Mouse (Mus musculus) MEL (cell line): ENCODE measurements around the gene Gli3. TPM values are rescaled to one million over a fixed set of nuclear protein-coding genes. Genes with fewer than 3 reads are reported as not detected.

Source experiments
- DNase-seq: peaks from one replicate; pipeline ENCODE4 v3.0.0; 2011; ENCODE audit warnings: low read depth, low spot score
- H3K27ac ChIP-seq: 2 replicates; pipeline ENCODE4 v1.5.1; 2012; ENCODE audit warnings: low read depth, mild to moderate bottlenecking, control low read depth, low read length, moderate library complexity; ENCODE audit not compliant: control insufficient read depth
- H3K27me3 ChIP-seq, 2 experiments: fragments of 150-350 bp in 1 of 2; sonication (generic) in 1 of 2; 2 replicates each; pipeline ENCODE4 v1.6.1; 2012; ENCODE audit warnings: low read length in 2 of 2, mild to moderate bottlenecking in 2 of 2, improper control_type of control experiment in 1 of 2, moderate library complexity in 1 of 2; ENCODE audit not compliant: insufficient read depth in 2 of 2, control insufficient read depth in 1 of 2
- H3K36me3 ChIP-seq, 2 experiments: 2 replicates each; pipeline ENCODE4 v1.6.1; 2012 to 2014; ENCODE audit warnings: low read length in 2 of 2, improper control_type of control experiment in 1 of 2, inconsistent platforms in 1 of 2, mild to moderate bottlenecking in 1 of 2; ENCODE audit not compliant: insufficient read depth in 2 of 2, control insufficient read depth in 1 of 2
- H3K4me1 ChIP-seq, 2 experiments: fragments of 150-350 bp in 1 of 2; sonication (generic) in 1 of 2; 2 replicates each; pipeline ENCODE4 v1.6.1; 2012; ENCODE audit warnings: low read length in 2 of 2, improper control_type of control experiment in 1 of 2, mild to moderate bottlenecking in 1 of 2; ENCODE audit not compliant: insufficient read depth in 2 of 2, control insufficient read depth in 1 of 2
- H3K4me3 ChIP-seq, 2 experiments: fragments of 150-350 bp in 1 of 2; sonication (generic) in 1 of 2; 2 replicates each; pipeline ENCODE4 v1.5.1; 2012; ENCODE audit warnings: low read depth in 2 of 2, low read length in 2 of 2, mild to moderate bottlenecking in 2 of 2, moderate library complexity in 2 of 2, control low read depth in 1 of 2, improper control_type of control experiment in 1 of 2; ENCODE audit not compliant: control insufficient read depth in 1 of 2, insufficient read depth in 1 of 2
- H3K79me2 ChIP-seq: 2 replicates; pipeline ENCODE4 v1.6.1; 2012; ENCODE audit warnings: mild to moderate bottlenecking, low read length, moderate library complexity; ENCODE audit not compliant: control insufficient read depth, poor library complexity, insufficient read depth
- H3K9ac ChIP-seq: 2 replicates; pipeline ENCODE4 v1.6.1; 2012; ENCODE audit warnings: low read depth, mild to moderate bottlenecking, control low read depth, low read length, moderate library complexity; ENCODE audit not compliant: control insufficient read depth, poor library complexity, severe bottlenecking
- H3K9me3 ChIP-seq: fragments of 150-350 bp; sonication (generic); replicated peaks from 2 replicates; pipeline ENCODE4 v1.6.1; 2012; ENCODE audit warnings: mild to moderate bottlenecking, low read length, improper control_type of control experiment, moderate library complexity; ENCODE audit not compliant: insufficient read depth
- BHLHE40 ChIP-seq: IDR thresholded peaks from 2 replicates; pipeline ENCODE4 v1.6.1; 2012; ENCODE audit warnings: low read depth, mild to moderate bottlenecking, inconsistent platforms, low read length, improper control_type of control experiment, borderline replicate concordance
- CTCF ChIP-seq, 3 experiments: IDR thresholded peaks in 2 of 3; conservative IDR thresholded peaks in 1 of 3; 2 replicates each; pipeline ENCODE4 v1.5.1; 2011 to 2012; ENCODE audit warnings: low read length in 3 of 3, low read depth in 2 of 3, mild to moderate bottlenecking in 2 of 3, improper control_type of control experiment in 1 of 3, inconsistent platforms in 1 of 3, mixed read lengths in 1 of 3, moderate library complexity in 1 of 3; ENCODE audit not compliant: control insufficient read depth in 1 of 3, insufficient read depth in 1 of 3, poor library complexity in 1 of 3, severe bottlenecking in 1 of 3
- E2F4 ChIP-seq: IDR thresholded peaks from 2 replicates; pipeline ENCODE4 v1.6.1; 2011; ENCODE audit warnings: low read depth, low read length, improper control_type of control experiment, borderline replicate concordance
- EP300 ChIP-seq, 2 experiments: IDR thresholded peaks; 2 replicates each; pipeline ENCODE4 v1.6.1; 2011; ENCODE audit warnings: improper control_type of control experiment in 2 of 2, low read length in 2 of 2, low read depth in 1 of 2, mild to moderate bottlenecking in 1 of 2
- GABPA ChIP-seq: IDR thresholded peaks from 2 replicates; pipeline ENCODE4 v1.6.1; 2012; ENCODE audit warnings: low read depth, mild to moderate bottlenecking, inconsistent platforms, low read length, improper control_type of control experiment, moderate library complexity
- MAFK ChIP-seq: IDR thresholded peaks from 2 replicates; pipeline ENCODE4 v1.6.1; 2011; ENCODE audit warnings: low read depth, mild to moderate bottlenecking, low read length, improper control_type of control experiment, borderline replicate concordance
- MAX ChIP-seq: IDR thresholded peaks from 2 replicates; pipeline ENCODE4 v1.6.1; 2011; ENCODE audit warnings: low read length, improper control_type of control experiment
- MAZ ChIP-seq: IDR thresholded peaks from 2 replicates; pipeline ENCODE4 v1.6.1; 2012; ENCODE audit warnings: low read depth, mild to moderate bottlenecking, inconsistent platforms, low read length, improper control_type of control experiment
- MEF2A ChIP-seq: IDR thresholded peaks from 2 replicates; pipeline ENCODE4 v1.6.1; 2014; ENCODE audit warnings: low read depth, mild to moderate bottlenecking, inconsistent platforms, low read length, improper control_type of control experiment; ENCODE audit not compliant: poor library complexity, insufficient replicate concordance, severe bottlenecking; ENCODE audit errors: extremely low read depth
- MXI1 ChIP-seq: IDR thresholded peaks from 2 replicates; pipeline ENCODE4 v1.6.1; 2011; ENCODE audit warnings: mild to moderate bottlenecking, low read depth, low read length, improper control_type of control experiment
- MYC ChIP-seq: IDR thresholded peaks from 2 replicates; pipeline ENCODE4 v1.6.1; 2011; ENCODE audit warnings: low read depth, mild to moderate bottlenecking, low read length, improper control_type of control experiment, moderate library complexity
- NELFE ChIP-seq: IDR thresholded peaks from 2 replicates; pipeline ENCODE4 v1.6.1; 2011; ENCODE audit warnings: low read depth, low read length, improper control_type of control experiment
- NRF1 ChIP-seq: IDR thresholded peaks from 2 replicates; pipeline ENCODE4 v1.6.1; 2014; ENCODE audit warnings: low read depth, mild to moderate bottlenecking, inconsistent platforms, low read length, improper control_type of control experiment, moderate library complexity; ENCODE audit not compliant: poor library complexity, insufficient read depth, severe bottlenecking
- POLR2A ChIP-seq, 2 experiments: IDR thresholded peaks; 2 replicates each; pipeline ENCODE4 v1.6.1; 2011 to 2012; ENCODE audit warnings: low read length in 2 of 2, mild to moderate bottlenecking in 2 of 2, control low read depth in 1 of 2, improper control_type of control experiment in 1 of 2, low read depth in 1 of 2, moderate library complexity in 1 of 2; ENCODE audit not compliant: control insufficient read depth in 1 of 2, insufficient read depth in 1 of 2, poor library complexity in 1 of 2
- RCOR1 ChIP-seq: IDR thresholded peaks from 2 replicates; pipeline ENCODE4 v1.6.1; 2012; ENCODE audit warnings: low read depth, mild to moderate bottlenecking, inconsistent platforms, low read length, improper control_type of control experiment
- SIN3A ChIP-seq: IDR thresholded peaks from 2 replicates; pipeline ENCODE4 v1.6.1; 2012; ENCODE audit warnings: low read length, improper control_type of control experiment, inconsistent platforms
- SMC3 ChIP-seq: IDR thresholded peaks from 2 replicates; pipeline ENCODE4 v1.6.1; 2011; ENCODE audit warnings: low read depth, low read length, improper control_type of control experiment
- TAL1 ChIP-seq: IDR thresholded peaks from 2 replicates; pipeline ENCODE4 v1.6.1; 2012; ENCODE audit warnings: mild to moderate bottlenecking, inconsistent platforms, low read length, moderate library complexity, mixed read lengths
- UBTF ChIP-seq: IDR thresholded peaks from 2 replicates; pipeline ENCODE4 v1.6.1; 2012; ENCODE audit warnings: low read depth, mild to moderate bottlenecking, inconsistent platforms, low read length, improper control_type of control experiment, moderate library complexity, borderline replicate concordance; ENCODE audit not compliant: insufficient read depth
- USF1 ChIP-seq: IDR thresholded peaks from 2 replicates; pipeline ENCODE4 v1.6.1; 2014; ENCODE audit warnings: low read depth, mild to moderate bottlenecking, inconsistent platforms, low read length, improper control_type of control experiment, moderate library complexity
- USF2 ChIP-seq, 2 experiments: IDR thresholded peaks; 2 replicates each; pipeline ENCODE4 v1.6.1; 2011 to 2012; ENCODE audit warnings: improper control_type of control experiment in 2 of 2, low read length in 2 of 2, borderline replicate concordance in 1 of 2, inconsistent platforms in 1 of 2, low read depth in 1 of 2, mild to moderate bottlenecking in 1 of 2; ENCODE audit not compliant: insufficient read depth in 1 of 2
- ZKSCAN1 ChIP-seq: IDR thresholded peaks from 2 replicates; pipeline ENCODE4 v1.6.1; 2012; ENCODE audit warnings: low read depth, mild to moderate bottlenecking, inconsistent platforms, low read length, improper control_type of control experiment, moderate library complexity
- ZNF384 ChIP-seq: IDR thresholded peaks from 2 replicates; pipeline ENCODE4 v1.6.1; 2012; ENCODE audit warnings: low read depth, mild to moderate bottlenecking, inconsistent platforms, low read length, improper control_type of control experiment
- polyA plus RNA-seq, 2 experiments: library from polyadenylated mRNA; stranded (reverse) in 1 of 2; unstranded in 1 of 2; fragments of >175 nt in 1 of 2; fragments of >200 nt in 1 of 2; gene quantifications; 2 replicates each; pipeline versions ENCODE4 v1.2.1 to v1.2.4; 2012; ENCODE audit warnings: low replicate concordance in 2 of 2, low read depth in 1 of 2; ENCODE audit not compliant: insufficient read length in 2 of 2, insufficient read depth in 1 of 2, missing spikeins in 1 of 2
- total RNA-seq: library from RNA; depleted of rRNA; stranded (reverse); fragments of 300-350 nt; gene quantifications from 2 replicates; pipeline ENCODE4 v1.2.3, GENCODE M21; 2012

The Gli3 gene
- total and polyA plus RNA-seq, 3 experiments = not detected

- TF ChIP-seq TAL1 = no peak
Measured at GRCm38 (mm10) chr13:15604074-15604473, 141.0 kb downstream of the Gli3 start (continued).

GRCm38 (mm10) chr13:15617423-15617822 lies 154.4 kb downstream of the Gli3 start:
- H3K4me3 ChIP-seq = no peak overlapping the region
- TF ChIP-seq MAX (no peak), NELFE (no peak), UBTF (no peak), MAZ (no peak), ZNF384 (no peak), POLR2A (IDR thresholded peaks at IDR 0.05; ENCODE audit: control insufficient read depth in 1 of 2, insufficient read depth in 1 of 2, low read depth in 1 of 2, low read length in 2 of 2, poor library complexity in 1 of 2) (no peak), USF2 (IDR thresholded peaks at IDR 0.05; ENCODE audit: borderline replicate concordance in 1 of 2, insufficient read depth in 1 of 2, low read depth in 1 of 2, low read length in 2 of 2) (no peak), MEF2A (no peak), EP300 (IDR thresholded peaks at IDR 0.05; ENCODE audit: low read depth in 1 of 2, low read length in 2 of 2) (no peak), MXI1 (no peak)
- H3K27me3 ChIP-seq = no peaks in the 10 kb centered on the region
- DNase-seq = no peak
- no peaks in the 10 kb centered on the region for H3K4me1 ChIP-seq
- no peak overlapping the region for H3K9ac ChIP-seq
- no peaks in the 10 kb centered on the region for H3K79me2 ChIP-seq
- H3K27ac ChIP-seq = no peak overlapping the region
- H3K36me3 ChIP-seq = no peaks in the 10 kb centered on the region
- H3K9me3 ChIP-seq = no peaks in the 10 kb centered on the region

DNA sequence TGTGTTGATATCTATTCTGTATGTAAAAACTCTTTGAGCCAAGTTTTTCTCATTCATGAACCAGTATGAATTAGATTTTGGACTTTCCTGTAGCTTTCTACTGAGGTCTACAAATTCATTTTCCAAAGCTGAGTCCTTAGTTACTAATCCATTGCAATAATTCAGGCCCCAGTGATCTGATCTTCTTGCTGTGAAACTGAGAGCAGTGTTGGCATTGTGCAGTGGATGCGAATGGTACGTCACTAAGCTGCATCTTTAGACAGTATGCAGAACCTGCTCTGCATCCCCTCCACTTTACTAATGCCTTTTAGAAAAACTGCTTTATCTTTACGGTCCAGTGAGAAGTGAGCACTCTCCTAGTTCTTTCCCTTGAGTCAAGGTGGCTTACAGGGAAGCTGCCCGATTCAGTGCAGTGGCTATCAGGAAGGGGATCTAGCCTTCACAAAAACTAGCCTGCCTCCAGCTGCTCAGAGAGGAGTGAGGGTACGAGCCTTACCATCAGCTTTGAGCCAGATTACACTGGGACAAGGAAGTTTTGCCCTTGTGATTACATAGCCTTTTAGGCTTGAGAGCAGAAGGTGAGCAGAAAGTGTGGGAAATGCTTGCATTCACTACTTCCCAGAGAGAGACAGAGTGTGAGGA lies 155.1 kb downstream of the Gli3 start:
- no peaks in the 10 kb centered on the region for H3K79me2 ChIP-seq
- TF ChIP-seq USF1 = no peak
- TF ChIP-seq MAZ = no peak
- TF ChIP-seq ZNF384 = no peak
- no peak for TF ChIP-seq NELFE
- TF ChIP-seq MAFK = no peak
- no peak for TF ChIP-seq ZKSCAN1
- TF ChIP-seq CTCF (IDR thresholded peaks at IDR 0.05 in 2 of 3, conservative IDR thresholded peaks at IDR 0.05 in 1 of 3; ENCODE audit: control insufficient read depth in 1 of 3, insufficient read depth in 1 of 3, low read depth in 2 of 3, low read length in 3 of 3, poor library complexity in 1 of 3, severe bottlenecking in 1 of 3) = no peak
- no peak for TF ChIP-seq SMC3
- no peak for TF ChIP-seq TAL1
- TF ChIP-seq MYC = no peak
- TF ChIP-seq SIN3A = no peak
- TF ChIP-seq E2F4 = no peak
- no peak for TF ChIP-seq RCOR1
- no peak for TF ChIP-seq GABPA
- TF ChIP-seq BHLHE40 = no peak
- TF ChIP-seq NRF1 = no peak
- TF ChIP-seq MXI1 = no peak
- TF ChIP-seq, all 39 proteins: peak for 0
- no peaks in the 10 kb centered on the region for H3K27me3 ChIP-seq
- H3K9ac ChIP-seq = no peak overlapping the region
- no peak overlapping the region for H3K4me3 ChIP-seq
- no peaks in the 10 kb centered on the region for H3K9me3 ChIP-seq
- DNase-seq = no peak
- H3K27ac ChIP-seq = no peak overlapping the region
- no peaks in the 10 kb centered on the region for H3K4me1 ChIP-seq
- H3K36me3 ChIP-seq = no peaks in the 10 kb centered on the region
